Mouse (Mus musculus) intestine, embryonic 16.5 days (tissue): Measurements from ENCODE around the gene Dram1. TPM values are rescaled to one million over a fixed set of nuclear protein-coding genes. Genes with fewer than 3 reads are reported as not detected.

ENCODE experiments used
- ATAC-seq: fragments of 200-750 bp; cut with Nextera tagmentation; 2 replicates; pipeline ENCODE4 v1.8.0; 2017; ENCODE audit warnings: moderate TSS enrichment, moderate library complexity
- H3K27ac ChIP-seq: fragments of 300-500 bp; sonication (generic); 2 replicates; pipeline ENCODE4 v1.5.1; 2014; ENCODE audit warnings: mild to moderate bottlenecking, low read length
- H3K27me3 ChIP-seq: fragments of 300-500 bp; sonication (generic); replicated peaks from 2 replicates; pipeline ENCODE4 v1.6.1; 2014; ENCODE audit warnings: low read length, control low read depth, mixed read lengths; ENCODE audit not compliant: control insufficient read depth, insufficient read depth
- H3K36me3 ChIP-seq: fragments of 300-500 bp; sonication (generic); 2 replicates; pipeline ENCODE4 v1.6.1; 2014; ENCODE audit warnings: low read length, control low read depth; ENCODE audit not compliant: control insufficient read depth, insufficient read depth
- H3K4me1 ChIP-seq: fragments of 300-500 bp; sonication (generic); 2 replicates; pipeline ENCODE4 v1.6.1; 2014; ENCODE audit warnings: low read length, control low read depth, mixed read lengths; ENCODE audit not compliant: control insufficient read depth, insufficient read depth
- H3K4me2 ChIP-seq: fragments of 300-500 bp; sonication (generic); 2 replicates; pipeline ENCODE4 v1.6.1; 2014; ENCODE audit warnings: low read depth, low read length, control low read depth
- H3K4me3 ChIP-seq: fragments of 300-500 bp; sonication (generic); 2 replicates; pipeline ENCODE4 v1.5.1; 2014; ENCODE audit warnings: mild to moderate bottlenecking, low read length
- H3K9ac ChIP-seq: fragments of 300-500 bp; sonication (generic); 2 replicates; pipeline ENCODE4 v1.6.1; 2014; ENCODE audit warnings: low read depth, low read length
- H3K9me3 ChIP-seq: fragments of 300-500 bp; sonication (generic); 2 replicates; pipeline ENCODE4 v1.6.1; 2016; ENCODE audit warnings: low read length, control low read depth; ENCODE audit not compliant: control insufficient read depth
- WGBS: fragments of 180-500 bp; shearing (Covaris S2); extraction: QIAGEN DNeasy Blood & Tissue Kit; methylation state at CpG from one replicate; pipeline ENCODE4 v1.1.7; 2014; 5-methylcytosine and 5-hydroxymethylcytosine counted together
- polyA plus RNA-seq: library from polyadenylated mRNA; unstranded; fragments of >200 nt; fragmentation: Nextera tagmentation; extraction: Ambion mirVana; gene quantifications from 2 replicates; pipeline ENCODE4 v1.2.1, GENCODE M21; 2015

Dram1 gene
- polyA plus RNA-seq, 1 experiment from 2014 or later = 3.5 TPM

DNA sequence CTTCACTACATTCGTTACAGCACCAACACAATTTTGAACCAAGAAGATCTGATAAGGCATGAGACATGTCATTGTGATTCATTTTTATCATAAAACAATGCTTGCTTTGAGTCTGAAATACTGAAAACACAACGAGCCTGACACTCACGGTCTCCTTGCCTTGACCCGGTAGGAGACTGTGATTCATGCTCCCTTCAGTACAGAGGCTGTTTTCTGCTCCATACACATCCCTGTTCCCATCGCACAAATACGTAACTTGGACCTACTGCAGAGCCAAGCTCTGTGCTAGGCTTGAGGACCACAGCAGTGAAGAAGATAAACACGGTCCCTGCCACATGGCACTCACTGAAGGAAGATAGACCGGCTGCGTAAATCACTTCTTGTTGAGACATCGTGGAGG, 90.8 kb downstream of the Dram1 start:
- H3K36me3 ChIP-seq = no peaks in the 10 kb centered on the region
- H3K9me3 ChIP-seq = no peaks in the 10 kb centered on the region
- ATAC-seq = no peak
- H3K4me1 ChIP-seq = no peaks in the 10 kb centered on the region; the same call in 1 of the 2 replicates
- H3K27ac ChIP-seq = no peak overlapping the region
- WGBS = 65% methylated on average over 10 of the region's 10 CpGs
- H3K27me3 ChIP-seq = no peaks in the 10 kb centered on the region
- no peak overlapping the region for H3K9ac ChIP-seq
- no peak overlapping the region for H3K4me2 ChIP-seq
- no peak overlapping the region for H3K4me3 ChIP-seq

DNA sequence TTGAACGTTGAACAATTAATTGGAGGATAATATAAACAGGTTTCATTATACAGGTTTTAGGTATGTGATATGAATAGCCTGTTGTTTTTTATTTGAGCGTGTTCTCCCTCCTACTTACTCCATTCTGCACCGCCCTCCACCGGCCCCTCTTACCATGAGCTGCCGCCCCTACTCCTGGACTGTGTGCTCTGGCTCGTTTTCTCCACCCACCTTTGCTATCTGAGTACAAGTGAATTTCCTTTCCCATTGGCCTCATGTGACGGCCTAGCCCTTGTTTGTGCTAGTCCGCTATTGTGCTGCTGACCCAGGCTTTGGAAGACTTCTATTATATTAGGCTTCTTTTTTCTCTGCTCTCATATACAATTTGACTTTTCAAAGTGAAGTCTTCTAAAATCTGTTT, 91.6 kb downstream of the Dram1 start:
- Histone ChIP-seq H3K9me3 (no peaks in the 10 kb centered on the region), H3K4me2 (no peak overlapping the region), H3K9ac (no peak overlapping the region), H3K4me1 (no peaks in the 10 kb centered on the region; the same call in 1 of the 2 replicates), H3K36me3 (no peaks in the 10 kb centered on the region), H3K4me3 (no peak overlapping the region), H3K27ac (no peak overlapping the region), H3K27me3 (no peaks in the 10 kb centered on the region)
- WGBS = 74% methylated on average over 8 of the region's 8 CpGs
- ATAC-seq = no peak

- 60% methylated on average over 4 of the region's 4 CpGs for whole genome bisulfite sequencing
- Histone ChIP-seq H3K27ac (peak overlapping the region; percentile 70), H3K4me2 (no peak overlapping the region), H3K36me3 (no peaks in the 10 kb centered on the region), H3K9ac (no peak overlapping the region), H3K4me3 (no peak overlapping the region), H3K4me1 (no peaks in the 10 kb centered on the region; the same call in 1 of the 2 replicates), H3K9me3 (no peaks in the 10 kb centered on the region), H3K27me3 (no peaks in the 10 kb centered on the region)
- no peak; the same call in 1 of the 2 replicates for ATAC-seq
Observed at GRCm38 (mm10) chr10:88284343-88284990, 94.4 kb downstream of the Dram1 start.

DNA sequence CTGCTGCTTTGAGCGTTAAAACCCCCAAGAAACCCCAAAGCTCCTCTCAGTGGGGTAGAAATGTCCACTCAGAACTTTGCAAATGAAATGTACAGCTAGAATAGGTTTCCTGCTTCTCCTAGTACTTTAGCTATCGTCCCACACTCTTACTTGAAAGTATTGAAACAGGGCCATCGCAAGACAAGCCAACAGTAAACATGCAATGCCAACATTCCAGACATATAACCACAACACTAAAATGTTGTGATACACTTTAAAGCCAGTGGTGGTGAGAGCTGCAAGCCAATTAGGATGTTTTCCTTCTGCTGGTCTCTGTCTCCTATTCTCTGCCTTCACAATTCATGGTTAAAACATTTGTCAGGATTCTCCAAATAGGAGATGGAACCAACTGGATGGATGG, 97.2 kb downstream of the Dram1 start:
- Histone ChIP-seq H3K4me2 (no peak overlapping the region), H3K4me3 (no peak overlapping the region), H3K27me3 (no peaks in the 10 kb centered on the region), H3K36me3 (no peaks in the 10 kb centered on the region), H3K4me1 (no peaks in the 10 kb centered on the region), H3K9ac (no peak overlapping the region), H3K27ac (no peak overlapping the region), H3K9me3 (no peaks in the 10 kb centered on the region)
- no peak for ATAC-seq
- 66% methylated on average over 3 of the region's 3 CpGs for WGBS

- H3K9ac ChIP-seq = no peak overlapping the region
- no peaks in the 10 kb centered on the region for H3K36me3 ChIP-seq
- H3K9me3 ChIP-seq = no peaks in the 10 kb centered on the region
- H3K4me2 ChIP-seq = no peak overlapping the region
- no peaks in the 10 kb centered on the region for H3K4me1 ChIP-seq
- no peak for ATAC-seq
- 79% methylated on average over 5 of the region's 5 CpGs for WGBS
- H3K27me3 ChIP-seq = no peaks in the 10 kb centered on the region
- H3K4me3 ChIP-seq = no peak overlapping the region
- H3K27ac ChIP-seq = no peak overlapping the region
Observed at GRCm38 (mm10) chr10:88274045-88274444, 104.8 kb downstream of the Dram1 start.

Other genes with a start within 250 kb of the Dram1 start
- 7.8 and 10.2 TPM in 2 replicates for gene Parpbp, start 232.1 kb downstream of the Dram1 start, polyA plus RNA-seq
- gene Nup37, start 232.1 kb downstream of the Dram1 start, polyA plus RNA-seq = 59.1 and 66.3 TPM in 2 replicates
- 65.8 and 69.2 TPM in 2 replicates for gene Washc3, start 178.0 kb downstream of the Dram1 start, polyA plus RNA-seq
- gene Gnptab, start 52 bp upstream of the Dram1 start, polyA plus RNA-seq = 12.3 and 15.0 TPM in 2 replicates
- 1.0 and 1.6 TPM in 2 replicates for gene Sycp3, start 80.5 kb upstream of the Dram1 start, polyA plus RNA-seq
- 51.1 and 65.7 TPM in 2 replicates for gene Chpt1, start 125.0 kb upstream of the Dram1 start, polyA plus RNA-seq
- 1.9 and 2.8 TPM in 2 replicates for gene Mybpc1, start 226.1 kb upstream of the Dram1 start, polyA plus RNA-seq